Mouse (Mus musculus): ENCODE results near the gene Rtp4. TPM values are rescaled to one million over a fixed set of nuclear protein-coding genes. Genes with fewer than 3 reads are reported as not detected.

Gene Rtp4
- polyA plus RNA-seq, 1 experiment from 2014 or later: 8.4 TPM

- Histone ChIP-seq H3K4me2 (no peak overlapping the region), H3K36me3 (no peaks in the 10 kb centered on the region), H3K27me3 (no peaks in the 10 kb centered on the region; the same call in 1 of the 2 replicates), H3K9ac (no peak overlapping the region), H3K27ac (no peak overlapping the region), H3K4me1 (replicated peaks) (no peaks in the 10 kb centered on the region), H3K4me3 (no peak overlapping the region), H3K9me3 (replicated peaks) (no peaks in the 10 kb centered on the region)
- ATAC-seq (replicated peaks; ENCODE audit: insufficient number of reproducible peaks, insufficient read depth, low FRiP score, low read depth): no peak
- WGBS: 59% methylated on average over 4 of the region's 4 CpGs
These were observed 22.8 kb downstream of the Rtp4 start for GRCm38 (mm10) chr16:23542866-23543265.

- H3K4me2 ChIP-seq: no peak overlapping the region
- no peak overlapping the region for H3K27ac ChIP-seq
- 58% methylated on average over 7 of the region's 7 CpGs for WGBS
- H3K9ac ChIP-seq: no peak overlapping the region
- H3K36me3 ChIP-seq: no peaks in the 10 kb centered on the region
- H3K27me3 ChIP-seq: no peaks in the 10 kb centered on the region; the same call in 1 of the 2 replicates
- no peak for ATAC-seq (replicated peaks; ENCODE audit: insufficient number of reproducible peaks, insufficient read depth, low FRiP score, low read depth)
- H3K9me3 ChIP-seq (replicated peaks): no peaks in the 10 kb centered on the region
- no peak overlapping the region for H3K4me3 ChIP-seq
- H3K4me1 ChIP-seq (replicated peaks): no peaks in the 10 kb centered on the region
These were observed 24.3 kb downstream of the Rtp4 start for GRCm38 (mm10) chr16:23544361-23544760.

- WGBS: 88% methylated on average over 4 of the region's 4 CpGs
- Histone ChIP-seq H3K27ac (no peak overlapping the region), H3K4me3 (no peak overlapping the region)
These were observed 27.7 kb downstream of the Rtp4 start for GRCm38 (mm10) chr16:23547783-23548182.

GRCm38 (mm10) chr16:23550346-23550980 lies 30.4 kb downstream of the Rtp4 start:
- no peak for ATAC-seq (replicated peaks; ENCODE audit: insufficient number of reproducible peaks, insufficient read depth, low FRiP score, low read depth)
- Histone ChIP-seq H3K9ac (no peak overlapping the region), H3K4me2 (no peak overlapping the region), H3K36me3 (no peaks in the 10 kb centered on the region), H3K27me3 (no peaks in the 10 kb centered on the region), H3K4me1 (replicated peaks) (no peaks in the 10 kb centered on the region), H3K9me3 (replicated peaks) (no peaks in the 10 kb centered on the region), H3K27ac (no peak overlapping the region), H3K4me3 (no peak overlapping the region)
- WGBS: 40% methylated on average over 8 of the region's 8 CpGs

More at GRCm38 (mm10) chr16:23547783-23548182, 27.7 kb downstream of the Rtp4 start:
- Histone ChIP-seq H3K27me3 (no peaks in the 10 kb centered on the region; the same call in 1 of the 2 replicates), H3K4me1 (replicated peaks) (no peaks in the 10 kb centered on the region), H3K9ac (no peak overlapping the region), H3K4me2 (no peak overlapping the region), H3K36me3 (no peaks in the 10 kb centered on the region), H3K9me3 (replicated peaks) (no peaks in the 10 kb centered on the region)
- ATAC-seq (replicated peaks; ENCODE audit: insufficient number of reproducible peaks, insufficient read depth, low FRiP score, low read depth): no peak

GRCm38 (mm10) chr16:23550981-23551582 lies 31.0 kb downstream of the Rtp4 start:
- Histone ChIP-seq H3K4me1 (replicated peaks) (no peaks in the 10 kb centered on the region), H3K9me3 (replicated peaks) (no peaks in the 10 kb centered on the region), H3K27ac (no peak overlapping the region), H3K9ac (no peak overlapping the region), H3K4me2 (no peak overlapping the region), H3K4me3 (no peak overlapping the region), H3K36me3 (no peaks in the 10 kb centered on the region), H3K27me3 (no peaks in the 10 kb centered on the region)
- ATAC-seq (replicated peaks; ENCODE audit: insufficient number of reproducible peaks, insufficient read depth, low FRiP score, low read depth): no peak
- 83% methylated on average over 18 of the region's 18 CpGs for WGBS

GRCm38 (mm10) chr16:23554673-23555072 lies 34.6 kb downstream of the Rtp4 start:
- Histone ChIP-seq H3K27me3 (no peaks in the 10 kb centered on the region), H3K36me3 (no peaks in the 10 kb centered on the region), H3K9ac (no peak overlapping the region), H3K4me1 (replicated peaks) (no peaks in the 10 kb centered on the region), H3K27ac (no peak overlapping the region), H3K4me3 (no peak overlapping the region), H3K9me3 (replicated peaks) (no peaks in the 10 kb centered on the region), H3K4me2 (no peak overlapping the region)
- no peak for ATAC-seq (replicated peaks; ENCODE audit: insufficient number of reproducible peaks, insufficient read depth, low FRiP score, low read depth)
- WGBS: 87% methylated on average over 5 of the region's 5 CpGs

GRCm38 (mm10) chr16:23557195-23557594 lies 37.1 kb downstream of the Rtp4 start:
- Histone ChIP-seq H3K4me1 (replicated peaks) (no peaks in the 10 kb centered on the region), H3K27ac (no peak overlapping the region), H3K9me3 (replicated peaks) (no peaks in the 10 kb centered on the region), H3K4me3 (no peak overlapping the region), H3K4me2 (no peak overlapping the region), H3K27me3 (no peaks in the 10 kb centered on the region), H3K9ac (no peak overlapping the region), H3K36me3 (no peaks in the 10 kb centered on the region)
- ATAC-seq (replicated peaks; ENCODE audit: insufficient number of reproducible peaks, insufficient read depth, low FRiP score, low read depth): no peak
- 80% methylated on average over 5 of the region's 5 CpGs for WGBS

- WGBS: 79% methylated on average over 2 of the region's 2 CpGs
- no peak overlapping the region for H3K4me2 ChIP-seq
- no peaks in the 10 kb centered on the region for H3K4me1 ChIP-seq (replicated peaks)
- no peak overlapping the region for H3K9ac ChIP-seq
- no peak for ATAC-seq (replicated peaks; ENCODE audit: insufficient number of reproducible peaks, insufficient read depth, low FRiP score, low read depth)
- H3K4me3 ChIP-seq: no peak overlapping the region
- no peaks in the 10 kb centered on the region for H3K27me3 ChIP-seq
- H3K36me3 ChIP-seq: no peaks in the 10 kb centered on the region
- no peak overlapping the region for H3K27ac ChIP-seq
- no peaks in the 10 kb centered on the region for H3K9me3 ChIP-seq (replicated peaks)
These were observed 37.6 kb downstream of the Rtp4 start for GRCm38 (mm10) chr16:23557669-23558068.

GRCm38 (mm10) chr16:23568369-23568958 lies 48.4 kb downstream of the Rtp4 start:
- Histone ChIP-seq H3K4me1 (replicated peaks) (no peaks in the 10 kb centered on the region), H3K9ac (no peak overlapping the region), H3K36me3 (no peaks in the 10 kb centered on the region), H3K27ac (no peak overlapping the region), H3K4me3 (no peak overlapping the region), H3K9me3 (replicated peaks) (no peaks in the 10 kb centered on the region), H3K4me2 (no peak overlapping the region), H3K27me3 (no peaks in the 10 kb centered on the region)
- 52% methylated on average over 4 of the region's 4 CpGs for WGBS
- ATAC-seq (replicated peaks; ENCODE audit: insufficient number of reproducible peaks, insufficient read depth, low FRiP score, low read depth): no peak

- H3K9ac ChIP-seq: no peak overlapping the region
- H3K4me1 ChIP-seq (replicated peaks): no peaks in the 10 kb centered on the region
- no peaks in the 10 kb centered on the region for H3K36me3 ChIP-seq
- WGBS: 94% methylated on average over 2 of the region's 2 CpGs
- no peak overlapping the region for H3K4me2 ChIP-seq
- H3K27me3 ChIP-seq: no peaks in the 10 kb centered on the region
- no peak for ATAC-seq (replicated peaks; ENCODE audit: insufficient number of reproducible peaks, insufficient read depth, low FRiP score, low read depth)
- no peak overlapping the region for H3K4me3 ChIP-seq
- H3K27ac ChIP-seq: no peak overlapping the region
- no peaks in the 10 kb centered on the region for H3K9me3 ChIP-seq (replicated peaks)
These were observed 54.5 kb downstream of the Rtp4 start for GRCm38 (mm10) chr16:23574561-23574960.

- no peaks in the 10 kb centered on the region for H3K36me3 ChIP-seq
- H3K4me2 ChIP-seq: no peak overlapping the region
- no peaks in the 10 kb centered on the region for H3K27me3 ChIP-seq
- H3K9ac ChIP-seq: no peak overlapping the region
- no peak overlapping the region for H3K27ac ChIP-seq
- peaks cover 6% of the 10 kb centered on the region; the same call in 1 of the 2 replicates for H3K9me3 ChIP-seq (replicated peaks)
- ATAC-seq (replicated peaks; ENCODE audit: insufficient number of reproducible peaks, insufficient read depth, low FRiP score, low read depth): no peak
- H3K4me3 ChIP-seq: no peak overlapping the region
- no peaks in the 10 kb centered on the region for H3K4me1 ChIP-seq (replicated peaks)
- WGBS: 80% methylated on average over 5 of the region's 5 CpGs
These were observed 71.3 kb downstream of the Rtp4 start for GRCm38 (mm10) chr16:23591119-23592105.
